Mouse (Mus musculus) T-helper 17 cell (primary cell): ENCODE measurements around the gene Cyp2d12.
"Not testable (repeated sequence)": the region's sequence is repeated elsewhere in the genome, so short reads cannot be mapped to it uniquely, and the experiment has no call there.

Source experiments
- in situ Hi-C, 2 experiments: fragments of 300-600 bp; cut with MboI, MseI; formaldehyde crosslinking; loops; 1 replicate in 1 of 2; 2 replicates in 1 of 2; pipeline ENCODE4 v1.15.1; 2025; ENCODE audit warnings: high pct_unique_total_duplicates in 2 of 2

Gene Cyp2d12

DNA sequence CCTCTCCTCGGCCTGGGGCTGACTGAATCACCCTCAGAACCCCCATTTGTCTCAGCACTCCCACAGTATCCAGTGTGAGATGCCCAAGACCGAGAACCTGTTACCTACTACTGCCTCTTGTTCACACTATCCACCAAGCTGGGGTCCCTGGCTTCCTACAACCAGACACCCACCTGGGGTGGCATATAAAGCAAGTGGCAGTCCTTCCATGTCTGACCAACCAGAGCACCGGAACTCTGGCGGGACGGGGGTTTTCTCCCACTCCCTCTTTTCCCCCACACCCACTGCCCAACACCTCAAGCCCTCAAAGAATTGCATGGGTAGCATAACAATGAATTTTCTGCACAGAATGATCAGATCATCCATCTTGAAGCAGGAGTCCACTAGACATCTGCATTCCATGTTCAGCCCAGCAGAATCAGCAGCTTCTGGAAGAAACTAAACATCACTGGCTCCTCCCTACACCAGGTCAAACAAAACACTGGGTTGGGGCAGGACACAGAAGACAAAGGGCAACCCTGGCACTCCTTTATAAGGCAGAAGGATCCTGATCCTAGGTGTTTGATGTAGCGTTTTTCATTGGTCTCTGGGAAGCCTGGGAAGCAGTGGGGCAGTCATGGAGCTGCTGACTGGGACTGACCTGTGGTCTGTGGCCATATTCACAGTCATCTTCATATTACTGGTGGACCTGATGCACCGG, at the start of gene Cyp2d12:
Gene Cyp2d12 (plus strand): TSS at position 542 of the 700 bp plus-strand sequence.
- in situ Hi-C loops = loop anchor here in 1 of 2 experiments (5.0 to 10.0 kb wide), 2 partner anchors 52 to 660 kb away; no protein-coding TSS in a partner anchor

- in situ Hi-C loops = loop anchor here in 1 of 2 experiments (5.0 kb wide), 1 partner anchor 520 kb away; no protein-coding TSS in a partner anchor
These were observed 47.9 kb upstream of the Cyp2d12 start for GRCm38 (mm10) chr15:82506971-82507370.

DNA sequence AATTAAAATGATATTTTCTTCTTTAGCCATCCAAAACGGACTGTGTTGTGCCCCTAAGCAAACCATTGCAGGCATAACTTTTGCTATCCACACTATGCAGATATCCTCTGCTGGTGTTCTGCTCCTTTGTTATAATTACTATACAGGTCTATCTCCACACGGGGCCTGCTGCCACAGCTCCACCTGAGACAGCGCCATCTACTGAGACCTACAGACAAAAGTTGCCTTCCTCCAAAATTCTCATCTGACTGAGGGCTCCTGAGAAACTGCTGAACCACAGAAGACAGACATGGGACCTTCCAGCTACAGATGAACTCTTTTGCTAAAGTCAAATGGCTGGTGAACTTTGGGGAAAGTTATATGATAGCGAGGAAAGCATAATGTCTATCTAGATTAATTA, 47.1 kb upstream of the Cyp2d12 start:
- in situ Hi-C loops = loop anchor here in 1 of 2 experiments (5.0 kb wide), 1 partner anchor 520 kb away; no protein-coding TSS in a partner anchor

DNA sequence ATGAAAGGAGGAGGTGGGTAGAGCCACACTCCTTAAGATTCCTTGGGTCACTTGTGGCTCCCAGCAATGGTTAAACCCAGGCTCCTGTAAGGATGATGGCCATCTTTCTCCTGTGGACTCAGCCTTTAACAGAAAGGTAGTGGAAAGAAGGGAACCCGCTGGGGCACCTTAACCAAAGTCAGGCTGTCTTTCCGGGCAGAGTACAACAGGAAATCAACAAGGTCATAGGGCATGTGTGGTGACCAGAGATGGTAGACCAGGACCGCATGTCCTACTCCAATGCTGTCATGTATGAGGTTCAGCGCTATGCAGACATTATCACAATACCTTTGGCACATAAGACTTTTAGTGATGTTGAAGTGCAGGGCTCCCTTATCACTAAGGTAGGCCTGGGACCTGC, 45.4 kb upstream of the Cyp2d12 start:
- in situ Hi-C loops = loop anchor here in 1 of 2 experiments (5.0 kb wide), 1 partner anchor 518 kb away; no protein-coding TSS in a partner anchor

DNA sequence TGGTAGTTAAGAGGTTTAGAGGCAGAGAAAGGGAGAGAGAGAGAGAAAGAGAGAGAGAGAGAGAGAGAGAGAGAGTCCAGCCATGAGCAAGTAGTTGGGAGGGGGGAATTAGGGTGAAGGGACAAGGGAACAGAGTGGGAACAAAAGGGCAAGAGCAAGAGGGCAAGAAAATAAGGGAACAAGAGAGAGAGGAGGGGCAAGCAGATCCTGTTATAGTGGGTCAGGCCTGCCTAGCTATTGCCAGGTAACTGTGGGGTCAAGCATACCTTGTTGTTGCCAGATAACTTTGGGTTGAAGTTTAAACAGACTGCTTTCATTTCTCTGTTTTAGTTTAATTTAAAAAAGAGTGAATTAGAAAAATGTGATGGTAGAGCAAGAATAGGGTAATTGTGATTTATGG, 44.4 kb upstream of the Cyp2d12 start:
- in situ Hi-C loops = not testable (repeated sequence)

DNA sequence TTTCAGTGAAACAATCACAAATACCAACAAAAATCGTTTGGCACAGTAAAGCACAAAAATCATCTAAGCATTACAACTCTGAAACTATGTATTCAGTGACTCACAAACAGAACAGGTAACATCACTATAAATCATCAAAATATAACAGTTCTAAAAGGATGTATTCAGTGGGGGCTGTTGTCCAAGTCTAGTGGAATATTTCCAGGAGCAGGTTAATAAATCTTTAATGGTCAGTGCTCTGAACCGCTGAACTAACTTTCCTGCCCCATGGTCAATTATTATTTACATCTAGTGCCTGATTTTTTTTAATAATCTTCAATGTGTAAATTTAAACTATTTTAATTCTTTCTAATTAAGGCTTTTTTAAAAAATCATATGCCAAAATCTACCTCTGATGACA, 42.8 kb upstream of the Cyp2d12 start:
- in situ Hi-C loops = not testable (repeated sequence)

DNA sequence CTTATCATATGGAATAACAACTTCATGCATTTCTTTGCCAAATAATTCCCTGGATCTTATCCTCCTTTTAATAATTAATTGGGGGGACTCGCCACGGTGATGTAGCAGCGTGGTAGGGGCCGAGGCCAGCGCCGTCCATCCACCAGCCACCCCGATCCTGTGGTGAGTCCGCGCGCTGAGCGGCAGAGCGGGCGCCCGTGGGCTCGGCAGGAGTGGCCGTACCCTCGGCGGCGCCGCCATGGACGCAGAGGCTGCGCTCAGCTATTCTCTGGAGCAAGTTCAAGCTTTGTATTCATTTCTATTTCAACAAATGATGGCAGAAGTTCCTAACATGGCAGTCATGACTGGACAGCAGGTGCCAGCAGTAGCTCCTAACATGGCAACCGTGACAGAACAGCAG, 38.7 kb upstream of the Cyp2d12 start:
- in situ Hi-C loops = not testable (repeated sequence)

DNA sequence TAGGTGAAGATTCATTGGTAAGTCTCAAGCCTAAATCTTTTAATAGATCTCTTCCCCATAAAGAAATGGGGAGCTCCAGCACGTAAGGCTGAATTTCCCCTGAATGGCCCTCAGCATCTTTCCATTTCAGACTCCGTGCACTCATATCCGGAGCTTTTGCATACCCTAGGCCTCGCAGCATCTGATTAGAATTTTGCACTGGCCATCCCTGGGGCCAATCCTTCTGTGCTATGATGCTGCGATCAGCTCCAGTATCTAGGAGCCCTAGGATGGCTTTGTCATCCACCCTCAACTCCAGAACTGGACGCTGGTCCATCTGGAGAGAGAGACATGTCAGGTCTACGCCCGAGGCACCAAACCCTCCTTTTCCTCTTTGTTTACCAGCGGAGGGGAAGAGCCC, 27.5 kb upstream of the Cyp2d12 start:
- in situ Hi-C loops = not testable (repeated sequence)

GRCm38 (mm10) chr15:82532721-82533120, 22.2 kb upstream of the Cyp2d12 start:
- in situ Hi-C loops = not testable (repeated sequence)

DNA sequence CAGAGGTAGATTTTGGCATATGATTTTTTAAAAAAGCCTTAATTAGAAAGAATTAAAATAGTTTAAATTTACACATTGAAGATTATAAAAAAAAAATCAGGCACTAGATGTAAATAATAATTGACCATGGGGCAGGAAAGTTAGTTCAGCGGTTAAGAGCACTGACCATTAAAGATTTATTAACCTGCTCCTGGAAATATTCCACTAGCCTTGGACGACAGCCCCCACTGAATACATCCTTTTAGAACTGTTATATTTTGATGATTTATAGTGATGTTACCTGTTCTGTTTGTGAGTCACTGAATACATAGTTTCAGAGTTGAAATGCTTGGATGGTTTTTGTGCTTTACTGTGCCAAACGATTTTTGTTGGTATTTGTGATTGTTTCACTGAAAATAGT, 11.9 kb upstream of the Cyp2d12 start:
- in situ Hi-C loops = not testable (repeated sequence)

DNA sequence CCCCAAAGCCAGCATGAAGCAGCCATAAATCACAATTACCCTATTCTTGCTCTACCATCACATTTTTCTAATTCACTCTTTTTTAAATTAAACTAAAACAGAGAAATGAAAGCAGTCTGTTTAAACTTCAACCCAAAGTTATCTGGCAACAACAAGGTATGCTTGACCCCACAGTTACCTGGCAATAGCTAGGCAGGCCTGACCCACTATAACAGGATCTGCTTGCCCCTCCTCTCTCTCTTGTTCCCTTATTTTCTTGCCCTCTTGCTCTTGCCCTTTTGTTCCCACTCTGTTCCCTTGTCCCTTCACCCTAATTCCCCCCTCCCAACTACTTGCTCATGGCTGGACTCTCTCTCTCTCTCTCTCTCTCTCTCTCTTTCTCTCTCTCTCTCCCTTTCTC, 10.3 kb upstream of the Cyp2d12 start:
- in situ Hi-C loops = not testable (repeated sequence)

- in situ Hi-C loops = loop anchor here in 1 of 2 experiments (5.0 kb wide), 1 partner anchor 45 kb away; no protein-coding TSS in a partner anchor
These were observed 7.1 kb upstream of the Cyp2d12 start for GRCm38 (mm10) chr15:82547753-82548152.

- in situ Hi-C loops = loop anchor here in 1 of 2 experiments (5.0 to 10.0 kb wide), 2 partner anchors 51 to 658 kb away; no protein-coding TSS in a partner anchor
These were observed 1.7 kb upstream of the Cyp2d12 start for GRCm38 (mm10) chr15:82553211-82553610.

DNA sequence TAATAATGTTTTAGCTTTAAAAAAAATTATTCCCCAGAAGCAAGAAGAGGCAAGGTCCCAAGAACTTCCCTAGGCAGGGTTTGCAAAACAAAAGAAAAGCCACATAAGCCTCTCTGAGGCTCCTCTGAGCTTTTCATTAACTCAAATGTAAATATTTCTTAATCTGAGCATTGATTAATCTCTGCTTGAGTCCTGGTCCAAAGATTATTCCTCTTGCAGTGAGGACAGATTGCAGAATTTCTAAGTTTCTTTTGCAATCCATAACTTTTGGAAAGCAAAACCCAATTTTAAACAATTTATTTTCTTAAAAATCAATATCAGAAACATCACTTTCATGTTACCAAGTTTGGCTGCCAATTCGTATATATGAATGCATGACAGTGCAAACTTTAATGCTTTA, 18.0 kb downstream of the Cyp2d12 start:
- in situ Hi-C loops = no loop called here

DNA sequence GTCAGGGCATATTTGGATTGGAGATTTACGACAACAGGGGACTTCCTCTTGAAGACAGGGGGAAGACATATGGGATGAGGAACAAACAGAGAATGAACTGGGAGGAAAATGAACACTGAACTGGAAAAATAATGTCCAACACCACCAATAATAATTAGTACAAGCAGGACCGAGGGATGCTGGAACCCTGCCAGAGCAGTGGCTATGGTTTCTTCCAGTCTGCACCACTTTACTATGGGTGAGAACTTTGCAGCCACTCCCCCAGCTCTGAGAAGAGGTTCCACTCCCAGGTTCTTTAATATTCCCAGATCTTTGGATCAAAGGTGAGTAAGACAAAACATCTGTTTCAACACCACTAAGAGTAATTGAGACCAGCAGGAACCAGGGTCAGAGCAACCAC, 24.2 kb downstream of the Cyp2d12 start:
- in situ Hi-C loops = no loop called here

- in situ Hi-C loops = no loop called here
These were observed 27.7 kb downstream of the Cyp2d12 start for GRCm38 (mm10) chr15:82582621-82583020.
